Mouse (Mus musculus) kidney, postnatal 36 days (tissue): Measurements from ENCODE around the gene Hs6st3.
"Not testable (repeated sequence)": the region's sequence is repeated elsewhere in the genome, so short reads cannot be mapped to it uniquely, and the experiment has no call there.

Experiments used
- DNase-seq, 2 experiments: peaks; one replicate each; pipeline ENCODE4 v3.0.0; 2021 to 2022; ENCODE audit warnings: mixed read lengths in 2 of 2

Hs6st3 gene

GRCm38 (mm10) chr14:119250353-119250752, 112.2 kb downstream of the Hs6st3 start:
- no peak for DNase-seq

- DNase-seq = no peak
Measured at GRCm38 (mm10) chr14:119255396-119255795, 117.3 kb downstream of the Hs6st3 start.

GRCm38 (mm10) chr14:119257072-119257471, 118.9 kb downstream of the Hs6st3 start:
- peak; percentile 35 to 71 for DNase-seq

GRCm38 (mm10) chr14:119260176-119260962, 122.2 kb downstream of the Hs6st3 start:
- DNase-seq = no peak

GRCm38 (mm10) chr14:119266334-119266733, 128.2 kb downstream of the Hs6st3 start:
- DNase-seq = no peak

GRCm38 (mm10) chr14:119273088-119273487, 134.9 kb downstream of the Hs6st3 start:
- DNase-seq = peak; percentile 1 to 5

- DNase-seq = not testable (repeated sequence)
Measured at GRCm38 (mm10) chr14:119278156-119278555, 140.0 kb downstream of the Hs6st3 start.

- DNase-seq = peak in 1 of 2 experiments; percentile 27
Measured at GRCm38 (mm10) chr14:119283951-119284350, 145.8 kb downstream of the Hs6st3 start.

- no peak for DNase-seq
Measured at GRCm38 (mm10) chr14:119289668-119290067, 151.5 kb downstream of the Hs6st3 start.

- no peak for DNase-seq
Measured at GRCm38 (mm10) chr14:119294071-119294470, 155.9 kb downstream of the Hs6st3 start.

- no peak for DNase-seq
Measured at GRCm38 (mm10) chr14:119306461-119306860, 168.3 kb downstream of the Hs6st3 start.

- no peak for DNase-seq
Measured at GRCm38 (mm10) chr14:119318379-119318778, 180.2 kb downstream of the Hs6st3 start.

GRCm38 (mm10) chr14:119347236-119347635, 209.1 kb downstream of the Hs6st3 start:
- DNase-seq = no peak

GRCm38 (mm10) chr14:119361414-119361813, 223.3 kb downstream of the Hs6st3 start:
- no peak for DNase-seq

GRCm38 (mm10) chr14:119367866-119368425, 229.8 kb downstream of the Hs6st3 start:
- DNase-seq = no peak

GRCm38 (mm10) chr14:119369274-119369673, 231.1 kb downstream of the Hs6st3 start:
- no peak for DNase-seq

- DNase-seq = no peak
Measured at GRCm38 (mm10) chr14:119370013-119370412, 231.9 kb downstream of the Hs6st3 start.

- no peak for DNase-seq
Measured at GRCm38 (mm10) chr14:119379303-119379702, 241.2 kb downstream of the Hs6st3 start.

- no peak for DNase-seq
Measured at GRCm38 (mm10) chr14:119401618-119402017, 263.5 kb downstream of the Hs6st3 start.

GRCm38 (mm10) chr14:119409334-119410050, 271.4 kb downstream of the Hs6st3 start:
- no peak for DNase-seq

- DNase-seq = no peak
Measured at GRCm38 (mm10) chr14:119422894-119423293, 284.8 kb downstream of the Hs6st3 start.

GRCm38 (mm10) chr14:119450471-119450870, 312.3 kb downstream of the Hs6st3 start:
- DNase-seq = no peak

GRCm38 (mm10) chr14:119451594-119451993, 313.5 kb downstream of the Hs6st3 start:
- DNase-seq = no peak

GRCm38 (mm10) chr14:119452382-119452781, 314.2 kb downstream of the Hs6st3 start:
- no peak for DNase-seq
